Mouse (Mus musculus): Measurements from ENCODE around the gene Wdr46. TPM values are rescaled to one million over a fixed set of nuclear protein-coding genes. Genes with fewer than 3 reads are reported as not detected.

Gene Wdr46
- polyA plus RNA-seq, 1 experiment from 2014 or later, result 19.2 TPM

DNA sequence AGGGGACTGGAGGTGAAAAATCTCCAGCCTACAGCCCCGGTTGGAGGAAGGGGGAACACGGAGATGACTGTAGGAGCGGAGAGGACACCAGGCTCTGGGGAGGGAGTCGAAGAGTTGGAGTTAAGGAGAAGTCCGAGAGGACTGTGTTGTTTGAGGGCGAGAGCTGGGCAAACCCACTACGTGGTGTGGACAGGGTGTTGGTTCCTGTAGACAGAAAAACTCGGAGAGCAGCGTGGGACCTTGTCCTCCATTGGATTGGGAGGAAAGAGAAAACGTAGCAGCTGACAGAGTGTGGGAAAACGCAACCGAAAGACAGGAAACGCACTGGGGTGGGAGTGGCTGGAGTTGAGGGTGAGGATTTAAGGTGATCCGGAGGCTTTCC lies 30.6 kb upstream of the Wdr46 start:
- no peaks in the 10 kb centered on the region for H3K27me3 ChIP-seq (ENCODE audit: control insufficient read depth, insufficient read depth, low read depth, low read length)
- WGBS, result under 1% methylated on average over 14 of the region's 14 CpGs
- H3K36me3 ChIP-seq (ENCODE audit: control insufficient read depth, insufficient read depth, low read length), result peaks cover 22% of the 10 kb centered on the region
- H3K4me2 ChIP-seq (ENCODE audit: low read length), result peak overlapping the region; percentile 89
- ATAC-seq, result no peak; the same call in 1 of the 2 replicates
- peaks cover 13% of the 10 kb centered on the region for H3K4me1 ChIP-seq (ENCODE audit: control insufficient read depth, insufficient read depth, low read length)
- H3K9me3 ChIP-seq (replicated peaks; ENCODE audit: control insufficient read depth, low read length, poor library complexity, severe bottlenecking), result no peaks in the 10 kb centered on the region
- H3K4me3 ChIP-seq (ENCODE audit: low read depth, low read length), result peak overlapping the region; percentile 83
- peak overlapping the region; percentile 94 for H3K9ac ChIP-seq (ENCODE audit: low read depth, low read length)
- peak overlapping the region; percentile 86 for H3K27ac ChIP-seq (ENCODE audit: low read length)

- Histone ChIP-seq H3K27me3 (ENCODE audit: control insufficient read depth, insufficient read depth, low read depth, low read length) (no peaks in the 10 kb centered on the region), H3K4me2 (ENCODE audit: low read length) (peak overlapping the region; percentile 89), H3K4me3 (ENCODE audit: low read depth, low read length) (peak overlapping the region; percentile 83), H3K9me3 (replicated peaks; ENCODE audit: control insufficient read depth, low read length, poor library complexity, severe bottlenecking) (no peaks in the 10 kb centered on the region), H3K27ac (ENCODE audit: low read length) (no peak overlapping the region), H3K9ac (ENCODE audit: low read depth, low read length) (peak overlapping the region; percentile 94), H3K4me1 (ENCODE audit: control insufficient read depth, insufficient read depth, low read length) (peaks cover 18% of the 10 kb centered on the region), H3K36me3 (ENCODE audit: control insufficient read depth, insufficient read depth, low read length) (peaks cover 22% of the 10 kb centered on the region)
- 57% methylated on average over 11 of the region's 11 CpGs for whole genome bisulfite sequencing
- no peak for ATAC-seq
These were observed 30.0 kb upstream of the Wdr46 start for GRCm38 (mm10) chr17:33910346-33911051.

GRCm38 (mm10) chr17:33911052-33911812 lies 29.2 kb upstream of the Wdr46 start:
- WGBS, result 93% methylated on average over 31 of the region's 31 CpGs
- H3K36me3 ChIP-seq (ENCODE audit: control insufficient read depth, insufficient read depth, low read length), result peaks cover 22% of the 10 kb centered on the region

DNA sequence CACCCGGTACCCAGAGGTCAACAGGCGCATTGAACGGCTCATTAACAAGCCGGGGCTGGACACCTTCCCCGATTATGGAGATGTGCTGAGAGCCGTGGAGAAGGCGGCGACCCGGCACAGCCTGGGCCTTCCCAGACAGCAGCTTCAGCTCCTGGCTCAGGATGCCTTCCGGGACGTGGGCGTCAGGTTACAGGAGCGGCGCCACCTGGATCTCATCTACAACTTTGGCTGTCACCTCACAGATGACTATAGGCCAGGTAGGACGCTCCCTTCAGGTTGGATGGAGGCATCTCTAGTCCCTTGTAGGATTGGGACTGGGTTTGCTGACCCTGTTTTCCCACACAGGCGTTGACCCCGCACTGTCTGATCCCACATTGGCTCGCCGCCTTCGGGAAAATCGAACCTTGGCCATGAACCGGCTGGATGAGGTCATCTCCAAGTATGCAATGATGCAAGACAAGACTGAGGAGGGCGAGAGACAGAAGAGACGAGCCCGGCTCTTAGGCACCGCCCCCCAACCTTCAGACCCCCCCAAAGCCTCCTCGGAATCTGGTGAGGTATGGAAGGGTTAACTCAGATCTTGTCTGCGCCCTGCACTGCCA lies 28.5 kb upstream of the Wdr46 start:
- no peak for ATAC-seq
- peaks cover 22% of the 10 kb centered on the region for H3K36me3 ChIP-seq (ENCODE audit: control insufficient read depth, insufficient read depth, low read length)
- no peak overlapping the region for H3K4me2 ChIP-seq (ENCODE audit: low read length)
- no peak overlapping the region for H3K4me3 ChIP-seq (ENCODE audit: low read depth, low read length)
- no peaks in the 10 kb centered on the region for H3K9me3 ChIP-seq (replicated peaks; ENCODE audit: control insufficient read depth, low read length, poor library complexity, severe bottlenecking)
- no peaks in the 10 kb centered on the region for H3K27me3 ChIP-seq (ENCODE audit: control insufficient read depth, insufficient read depth, low read depth, low read length)
- no peak overlapping the region for H3K9ac ChIP-seq (ENCODE audit: low read depth, low read length)
- 94% methylated on average over 28 of the region's 28 CpGs for WGBS
- no peak overlapping the region for H3K27ac ChIP-seq (ENCODE audit: low read length)
- H3K4me1 ChIP-seq (ENCODE audit: control insufficient read depth, insufficient read depth, low read length), result peaks cover 23% of the 10 kb centered on the region

More at GRCm38 (mm10) chr17:33911052-33911812, 29.2 kb upstream of the Wdr46 start:
- ATAC-seq, result no peak
- H3K27ac ChIP-seq (ENCODE audit: low read length), result no peak overlapping the region
- H3K27me3 ChIP-seq (ENCODE audit: control insufficient read depth, insufficient read depth, low read depth, low read length), result no peaks in the 10 kb centered on the region
- H3K4me2 ChIP-seq (ENCODE audit: low read length), result no peak overlapping the region
- no peaks in the 10 kb centered on the region for H3K9me3 ChIP-seq (replicated peaks; ENCODE audit: control insufficient read depth, low read length, poor library complexity, severe bottlenecking)
- peaks cover 18% of the 10 kb centered on the region for H3K4me1 ChIP-seq (ENCODE audit: control insufficient read depth, insufficient read depth, low read length)
- H3K4me3 ChIP-seq (ENCODE audit: low read depth, low read length), result no peak overlapping the region
- no peak overlapping the region for H3K9ac ChIP-seq (ENCODE audit: low read depth, low read length)

DNA sequence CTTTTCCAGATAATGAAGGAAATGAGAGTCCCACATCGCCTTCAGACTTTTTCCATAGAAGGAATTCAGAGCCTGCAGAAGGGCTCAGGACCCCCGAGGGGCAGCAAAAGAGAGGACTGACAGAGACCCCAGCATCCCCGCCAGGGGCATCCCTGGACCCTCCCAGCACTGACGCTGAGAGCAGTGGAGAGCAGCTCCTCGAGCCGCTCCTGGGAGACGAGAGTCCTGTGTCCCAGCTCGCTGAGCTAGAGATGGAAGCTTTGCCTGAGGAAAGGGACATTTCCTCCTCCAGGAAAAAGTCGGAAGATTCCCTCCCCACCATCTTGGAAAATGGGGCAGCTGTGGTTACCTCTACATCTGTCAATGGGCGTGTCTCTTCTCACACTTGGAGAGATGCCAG lies 27.2 kb upstream of the Wdr46 start:
- H3K4me1 ChIP-seq (ENCODE audit: control insufficient read depth, insufficient read depth, low read length), result peaks cover 20% of the 10 kb centered on the region
- H3K36me3 ChIP-seq (ENCODE audit: control insufficient read depth, insufficient read depth, low read length), result peaks cover 22% of the 10 kb centered on the region
- 87% methylated on average over 10 of the region's 10 CpGs for WGBS

DNA sequence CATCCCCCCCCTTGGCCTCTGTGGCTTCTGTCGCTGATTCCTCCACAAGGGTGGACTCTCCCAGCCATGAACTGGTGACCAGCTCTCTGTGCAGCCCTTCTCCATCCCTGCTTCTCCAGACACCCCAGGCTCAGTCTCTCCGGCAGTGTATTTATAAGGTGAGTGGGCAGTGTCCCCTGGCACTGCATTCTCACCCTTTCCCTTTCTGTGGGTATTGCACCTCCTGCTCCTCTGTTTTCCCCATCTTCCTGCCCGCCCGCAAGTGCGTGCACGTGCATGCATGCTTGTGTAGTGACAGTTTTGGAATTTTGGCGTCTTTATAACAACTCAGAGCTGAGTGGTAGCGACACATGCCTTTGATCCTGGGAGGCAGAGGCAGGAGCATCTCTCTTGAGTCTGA lies 26.6 kb upstream of the Wdr46 start:
- H3K4me3 ChIP-seq (ENCODE audit: low read depth, low read length), result no peak overlapping the region
- H3K27ac ChIP-seq (ENCODE audit: low read length), result no peak overlapping the region
- no peak overlapping the region for H3K4me2 ChIP-seq (ENCODE audit: low read length)
- H3K4me1 ChIP-seq (ENCODE audit: control insufficient read depth, insufficient read depth, low read length), result peaks cover 20% of the 10 kb centered on the region
- H3K9me3 ChIP-seq (replicated peaks; ENCODE audit: control insufficient read depth, low read length, poor library complexity, severe bottlenecking), result no peaks in the 10 kb centered on the region
- WGBS, result 97% methylated on average over 8 of the region's 8 CpGs
- peaks cover 22% of the 10 kb centered on the region for H3K36me3 ChIP-seq (ENCODE audit: control insufficient read depth, insufficient read depth, low read length)
- H3K27me3 ChIP-seq (ENCODE audit: control insufficient read depth, insufficient read depth, low read depth, low read length), result 0 out of 2 replicates have a peak, but pooled peaks cover under 1% of the 10 kb centered on the region
- no peak for ATAC-seq
- H3K9ac ChIP-seq (ENCODE audit: low read depth, low read length), result no peak overlapping the region

More for the DNA sequence above, 27.2 kb upstream of the Wdr46 start:
- Histone ChIP-seq H3K9ac (ENCODE audit: low read depth, low read length) (no peak overlapping the region), H3K27ac (ENCODE audit: low read length) (no peak overlapping the region), H3K9me3 (replicated peaks; ENCODE audit: control insufficient read depth, low read length, poor library complexity, severe bottlenecking) (no peaks in the 10 kb centered on the region), H3K4me3 (ENCODE audit: low read depth, low read length) (no peak overlapping the region), H3K4me2 (ENCODE audit: low read length) (no peak overlapping the region), H3K27me3 (ENCODE audit: control insufficient read depth, insufficient read depth, low read depth, low read length) (no peaks in the 10 kb centered on the region)
- ATAC-seq, result no peak

DNA sequence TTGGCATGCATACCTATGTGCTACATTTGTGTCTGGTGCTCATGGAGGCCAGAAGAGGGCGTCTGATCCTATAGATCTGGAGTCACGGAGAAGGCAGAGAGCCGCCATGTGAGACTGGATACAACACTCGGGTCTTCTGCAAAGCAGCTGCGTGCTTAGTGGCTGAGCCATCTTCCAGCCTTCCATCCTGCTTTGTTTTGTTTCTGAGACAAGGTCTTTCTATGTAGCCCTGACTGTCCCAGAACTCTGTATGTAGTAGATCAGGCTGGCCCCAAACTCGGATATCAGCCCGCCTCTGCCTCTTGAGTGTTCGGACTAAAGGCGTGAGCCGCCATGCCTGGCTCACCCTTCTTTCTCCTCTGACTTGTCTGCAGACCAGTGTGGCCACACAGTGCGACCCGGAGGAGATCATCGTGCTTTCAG lies 25.5 kb upstream of the Wdr46 start:
- H3K36me3 ChIP-seq (ENCODE audit: control insufficient read depth, insufficient read depth, low read length), result peaks cover 22% of the 10 kb centered on the region
- H3K4me3 ChIP-seq (ENCODE audit: low read depth, low read length), result no peak overlapping the region; the same call in 1 of the 2 replicates
- peaks cover 28% of the 10 kb centered on the region for H3K4me1 ChIP-seq (ENCODE audit: control insufficient read depth, insufficient read depth, low read length)
- peaks cover 2% of the 10 kb centered on the region; the same call in 1 of the 2 replicates for H3K27me3 ChIP-seq (ENCODE audit: control insufficient read depth, insufficient read depth, low read depth, low read length)
- peak overlapping the region; percentile 25; the same call in 1 of the 2 replicates for H3K4me2 ChIP-seq (ENCODE audit: low read length)
- H3K9me3 ChIP-seq (replicated peaks; ENCODE audit: control insufficient read depth, low read length, poor library complexity, severe bottlenecking), result no peaks in the 10 kb centered on the region
- 66% methylated on average over 13 of the region's 13 CpGs for WGBS
- H3K27ac ChIP-seq (ENCODE audit: low read length), result no peak overlapping the region
- H3K9ac ChIP-seq (ENCODE audit: low read depth, low read length), result no peak overlapping the region
- ATAC-seq, result no peak

- H3K36me3 ChIP-seq (ENCODE audit: control insufficient read depth, insufficient read depth, low read length), result peaks cover 22% of the 10 kb centered on the region
- peak within 1 kb of the TSS; percentile 65 for H3K9ac ChIP-seq (ENCODE audit: low read depth, low read length)
- H3K27ac ChIP-seq (ENCODE audit: low read length), result peak within 1 kb of the TSS; percentile 83
- peak; percentile 92 for ATAC-seq
- no peaks in the 10 kb centered on the region for H3K9me3 ChIP-seq (replicated peaks; ENCODE audit: control insufficient read depth, low read length, poor library complexity, severe bottlenecking)
- H3K27me3 ChIP-seq (ENCODE audit: control insufficient read depth, insufficient read depth, low read depth, low read length), result peaks cover 2% of the 10 kb centered on the region; the same call in 1 of the 2 replicates
- H3K4me2 ChIP-seq (ENCODE audit: low read length), result peak within 1 kb of the TSS; percentile 65
- peaks cover 25% of the 10 kb centered on the region for H3K4me1 ChIP-seq (ENCODE audit: control insufficient read depth, insufficient read depth, low read length)
- WGBS, result under 1% methylated on average over 34 of the region's 34 CpGs
- peak within 1 kb of the TSS; percentile 52 for H3K4me3 ChIP-seq (ENCODE audit: low read depth, low read length)
These were observed 24.7 kb upstream of the Wdr46 start, which contains the start of the genes Tapbp and Zbtb22 for GRCm38 (mm10) chr17:33915671-33916250. Gene Tapbp (plus strand): TSS chr17:33915899. Gene Zbtb22 (plus strand): TSS chr17:33915904.
